Mouse (Mus musculus) ES-CJ7 (cell line): ENCODE measurements around the gene Hhipl1.

Experiments
- DNase-seq: peaks from one replicate; pipeline ENCODE4 v3.0.0; 2011; ENCODE audit warnings: low read depth, low spot score

Gene Hhipl1

GRCm38 (mm10) chr12:108305812-108306794, at the start of gene Hhipl1:
Gene Hhipl1, plus strand, starts transcription at chr12:108306270.
- DNase-seq = peak; percentile 48

- no peak for DNase-seq
These were observed 49.3 kb upstream of the Hhipl1 start for GRCm38 (mm10) chr12:108256734-108257133.

- DNase-seq = no peak
These were observed 46.6 kb upstream of the Hhipl1 start for GRCm38 (mm10) chr12:108259322-108260049.

GRCm38 (mm10) chr12:108260950-108261349, 45.1 kb upstream of the Hhipl1 start:
- no peak for DNase-seq

- no peak for DNase-seq
These were observed 41.2 kb upstream of the Hhipl1 start for GRCm38 (mm10) chr12:108264918-108265317.

GRCm38 (mm10) chr12:108265831-108266619, 40.0 kb upstream of the Hhipl1 start:
- no peak for DNase-seq

- DNase-seq = no peak
These were observed 38.4 kb upstream of the Hhipl1 start for GRCm38 (mm10) chr12:108267653-108268052.

GRCm38 (mm10) chr12:108268970-108269369, 37.1 kb upstream of the Hhipl1 start:
- DNase-seq = no peak

GRCm38 (mm10) chr12:108269699-108270098, 36.4 kb upstream of the Hhipl1 start:
- no peak for DNase-seq

- DNase-seq = no peak
These were observed 35.7 kb upstream of the Hhipl1 start for GRCm38 (mm10) chr12:108270240-108270919.

- no peak for DNase-seq
These were observed 34.5 kb upstream of the Hhipl1 start for GRCm38 (mm10) chr12:108271351-108272142.

- DNase-seq = no peak
These were observed 33.9 kb upstream of the Hhipl1 start for GRCm38 (mm10) chr12:108272143-108272635.

- no peak for DNase-seq
These were observed 32.4 kb upstream of the Hhipl1 start for GRCm38 (mm10) chr12:108273466-108274312.

- DNase-seq = no peak
These were observed 31.8 kb upstream of the Hhipl1 start for GRCm38 (mm10) chr12:108274313-108274595.

GRCm38 (mm10) chr12:108274661-108275507, 31.2 kb upstream of the Hhipl1 start, which contains the start of gene Ccdc85c:
Gene Ccdc85c, minus strand, starts transcription at chr12:108275425.
- DNase-seq = peak; percentile 41

GRCm38 (mm10) chr12:108275508-108275890, 30.6 kb upstream of the Hhipl1 start:
- DNase-seq = peak; percentile 98

- no peak for DNase-seq
These were observed 29.9 kb upstream of the Hhipl1 start for GRCm38 (mm10) chr12:108275920-108276822.
